Mouse (Mus musculus): ENCODE results near the gene Atp6v1e1.

Gene Atp6v1e1

DNA sequence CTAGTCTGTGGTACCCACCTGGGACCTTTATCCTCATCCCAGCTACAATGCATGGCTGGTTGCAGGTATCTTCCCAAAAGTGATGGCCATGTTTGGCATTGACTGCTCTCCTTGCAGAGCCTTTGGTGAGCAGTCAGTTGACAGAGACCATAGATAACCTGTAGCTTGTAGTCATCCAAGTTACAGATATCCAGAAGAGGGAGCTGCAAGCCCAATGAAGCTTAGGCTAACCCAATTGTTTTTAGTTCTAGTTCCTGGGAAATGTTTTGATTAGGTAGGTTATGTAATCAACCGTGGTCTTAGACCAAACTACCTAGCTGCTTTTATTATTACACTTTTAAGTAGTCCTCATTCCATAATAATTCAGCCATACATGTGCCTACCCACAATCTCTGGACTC lies 51.2 kb downstream of the Atp6v1e1 start:
- DNase-seq (ENCODE audit: low spot score in 2 of 2): no peak

DNA sequence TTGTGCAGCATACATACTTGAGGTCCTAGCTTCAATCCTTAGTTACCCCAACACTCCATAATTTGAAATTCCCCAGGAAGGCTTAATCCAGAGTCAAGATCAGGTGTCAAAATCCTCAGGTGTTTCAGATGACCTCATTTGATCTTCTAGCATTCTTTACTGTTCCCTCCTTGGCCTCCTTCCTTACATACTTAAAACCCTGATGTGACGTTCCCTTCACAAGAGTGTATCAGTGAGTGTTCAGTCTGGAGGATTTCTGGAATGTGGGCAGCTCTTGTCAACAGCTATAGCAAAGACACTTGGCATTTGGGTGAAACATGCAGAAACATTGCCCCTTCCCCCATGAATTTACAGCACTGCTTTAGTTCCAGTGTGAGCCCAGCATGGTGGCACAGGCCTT lies 52.6 kb downstream of the Atp6v1e1 start:
- DNase-seq (ENCODE audit: low spot score in 2 of 2): no peak

DNA sequence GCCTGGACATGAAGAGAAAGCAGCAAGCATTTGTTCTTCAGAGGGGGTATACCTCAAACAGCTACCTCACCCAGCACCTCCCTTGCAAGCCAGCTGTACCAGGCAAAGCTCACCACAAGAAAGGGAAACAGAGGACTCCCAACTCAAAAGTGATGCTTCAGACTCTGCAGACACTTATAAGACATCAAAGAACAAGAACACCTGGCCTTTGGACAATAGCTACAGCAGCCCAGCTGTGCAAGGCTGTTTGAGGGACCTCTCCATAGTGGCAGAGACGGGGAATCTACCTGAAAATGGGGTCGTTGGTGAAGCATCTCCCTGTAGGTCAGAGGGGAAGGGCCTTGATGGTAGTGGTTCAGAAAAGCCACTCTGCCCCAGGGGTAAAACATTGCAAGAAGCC lies 61.4 kb downstream of the Atp6v1e1 start:
- DNase-seq (ENCODE audit: low spot score in 2 of 2): no peak

DNA sequence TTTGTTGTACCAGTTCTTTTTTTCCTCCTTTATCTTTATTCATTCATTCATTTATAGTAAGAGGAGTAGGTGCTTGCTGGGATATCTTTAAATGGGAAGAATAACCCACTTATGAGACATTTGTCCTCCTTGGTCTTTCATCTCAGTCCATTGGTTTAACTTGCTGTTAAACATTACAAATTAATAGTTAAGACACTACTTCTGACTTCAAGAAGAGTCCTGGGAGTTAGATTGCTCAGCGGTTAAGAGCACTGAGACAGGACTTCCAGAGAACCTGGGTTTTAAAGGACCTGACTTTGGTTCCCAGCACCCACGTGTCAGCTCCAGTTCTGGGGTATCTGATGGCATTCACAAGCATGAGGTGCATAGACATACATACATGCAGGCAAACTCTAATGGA lies 76.2 kb downstream of the Atp6v1e1 start:
- DNase-seq (ENCODE audit: low spot score in 2 of 2): no peak

Measured in heart, adult 9 months (tissue).